Mouse (Mus musculus) neural tube, embryonic 15.5 days (tissue): Measurements from ENCODE around the gene Hoxb7. TPM values are rescaled to one million over a fixed set of nuclear protein-coding genes. Genes with fewer than 3 reads are reported as not detected.
A peak's percentile ranks its signal among the peaks of the same experiment; 100 is the strongest.

ENCODE experiments used
- ATAC-seq: fragments of 200-750 bp; cut with Nextera tagmentation; 2 replicates; pipeline ENCODE4 v1.8.0; 2017; ENCODE audit warnings: mild to moderate bottlenecking, moderate TSS enrichment, moderate library complexity; ENCODE audit not compliant: low FRiP score
- H3K27ac ChIP-seq: fragments of 300-500 bp; sonication (generic); replicated peaks from 2 replicates; pipeline ENCODE4 v1.5.1; 2015; ENCODE audit warnings: mild to moderate bottlenecking, inconsistent platforms
- H3K27me3 ChIP-seq: fragments of 300-500 bp; sonication (generic); replicated peaks from 2 replicates; pipeline ENCODE4 v1.6.1; 2015; ENCODE audit warnings: inconsistent platforms
- H3K36me3 ChIP-seq: fragments of 300-500 bp; sonication (generic); 2 replicates; pipeline ENCODE4 v1.6.1; 2015; ENCODE audit warnings: inconsistent platforms
- H3K4me1 ChIP-seq: fragments of 300-500 bp; sonication (generic); 2 replicates; pipeline ENCODE4 v1.6.1; 2015; ENCODE audit warnings: inconsistent platforms
- H3K4me2 ChIP-seq: fragments of 300-500 bp; sonication (generic); 2 replicates; pipeline ENCODE4 v1.6.1; 2015; ENCODE audit warnings: inconsistent platforms, mild to moderate bottlenecking, moderate library complexity
- H3K4me3 ChIP-seq: fragments of 300-500 bp; sonication (generic); replicated peaks from 2 replicates; pipeline ENCODE4 v1.5.1; 2015; ENCODE audit warnings: mild to moderate bottlenecking, inconsistent platforms
- H3K9ac ChIP-seq: fragments of 300-500 bp; sonication (generic); replicated peaks from 2 replicates; pipeline ENCODE4 v1.6.1; 2015; ENCODE audit warnings: mild to moderate bottlenecking, inconsistent platforms
- H3K9me3 ChIP-seq: fragments of 300-500 bp; sonication (generic); replicated peaks from 2 replicates; pipeline ENCODE4 v1.6.1; 2016; ENCODE audit warnings: inconsistent platforms
- WGBS: fragments of 180-500 bp; shearing (Covaris S2); methylation state at CpG from one replicate; pipeline ENCODE4 v1.1.7; 2015; ENCODE audit warnings: mixed read lengths; 5-methylcytosine and 5-hydroxymethylcytosine counted together
- polyA plus RNA-seq: library from polyadenylated mRNA; unstranded; fragments of >200 nt; fragmentation: Nextera tagmentation; extraction: Ambion mirVana; gene quantifications from 2 replicates; pipeline ENCODE4 v1.2.1, GENCODE M21; 2015

Gene Hoxb7
- polyA plus RNA-seq, 1 experiment from 2014 or later = 115 TPM

- Histone ChIP-seq H3K9ac (peak within 1 kb of the TSS; percentile 96), H3K27ac (peak within 1 kb of the TSS; percentile 99), H3K4me3 (peak within 1 kb of the TSS; percentile 59), H3K9me3 (no peaks in the 10 kb centered on the region), H3K4me1 (peaks cover 84% of the 10 kb centered on the region), H3K27me3 (no peaks in the 10 kb centered on the region), H3K4me2 (peak within 1 kb of the TSS; percentile 87), H3K36me3 (no peaks in the 10 kb centered on the region)
- ATAC-seq = peak; percentile 79
- WGBS = under 1% methylated on average over 39 of the region's 40 CpGs
These were observed 15.4 kb upstream of the Hoxb7 start, which contains the start of gene Hoxb9 for GRCm38 (mm10) chr11:96270996-96271540. TSS of gene Hoxb9 (plus strand) at chr11:96271457.

GRCm38 (mm10) chr11:96271541-96272011 is 14.8 kb upstream of the Hoxb7 start:
- Histone ChIP-seq H3K36me3 (no peaks in the 10 kb centered on the region), H3K4me2 (peak overlapping the region; percentile 87), H3K4me3 (peak overlapping the region; percentile 59), H3K4me1 (peaks cover 84% of the 10 kb centered on the region), H3K27me3 (no peaks in the 10 kb centered on the region), H3K9ac (peak overlapping the region; percentile 96), H3K27ac (peak overlapping the region; percentile 99), H3K9me3 (no peaks in the 10 kb centered on the region)
- peak; percentile 18 for ATAC-seq
- WGBS = under 1% methylated on average over 52 of the region's 52 CpGs

- H3K9ac ChIP-seq = peak overlapping the region; percentile 96
- no peaks in the 10 kb centered on the region for H3K36me3 ChIP-seq
- peak overlapping the region; percentile 87 for H3K4me2 ChIP-seq
- H3K9me3 ChIP-seq = no peaks in the 10 kb centered on the region
- WGBS = under 1% methylated on average over 58 of the region's 58 CpGs
- H3K4me1 ChIP-seq = peaks cover 87% of the 10 kb centered on the region
- peak; percentile 53 for ATAC-seq
- H3K27ac ChIP-seq = peak overlapping the region; percentile 99
- H3K27me3 ChIP-seq = no peaks in the 10 kb centered on the region
- H3K4me3 ChIP-seq = peak overlapping the region; percentile 59
These were observed 14.2 kb upstream of the Hoxb7 start for GRCm38 (mm10) chr11:96272024-96272921.

- peak overlapping the region; percentile 99 for H3K27ac ChIP-seq
- H3K27me3 ChIP-seq = no peaks in the 10 kb centered on the region
- WGBS = 23% methylated on average over 10 of the region's 10 CpGs
- no peaks in the 10 kb centered on the region for H3K36me3 ChIP-seq
- peaks cover 96% of the 10 kb centered on the region for H3K4me1 ChIP-seq
- H3K4me3 ChIP-seq = peak overlapping the region; percentile 59
- H3K9ac ChIP-seq = peak overlapping the region; percentile 96
- H3K4me2 ChIP-seq = peak overlapping the region; percentile 87
- no peak for ATAC-seq
- H3K9me3 ChIP-seq = no peaks in the 10 kb centered on the region
These were observed 12.0 kb upstream of the Hoxb7 start for GRCm38 (mm10) chr11:96274428-96274827.

- peak overlapping the region; percentile 87 for H3K4me2 ChIP-seq
- H3K4me3 ChIP-seq = peak overlapping the region; percentile 59
- H3K4me1 ChIP-seq = peaks cover 94% of the 10 kb centered on the region
- H3K9me3 ChIP-seq = no peaks in the 10 kb centered on the region
- H3K27ac ChIP-seq = peak overlapping the region; percentile 99
- H3K27me3 ChIP-seq = no peaks in the 10 kb centered on the region
- 10% methylated on average over 4 of the region's 4 CpGs for WGBS
- H3K9ac ChIP-seq = peak overlapping the region; percentile 96
- ATAC-seq = no peak
- no peaks in the 10 kb centered on the region for H3K36me3 ChIP-seq
These were observed 10.5 kb upstream of the Hoxb7 start for GRCm38 (mm10) chr11:96275896-96276295.

GRCm38 (mm10) chr11:96277151-96278044 is 9.0 kb upstream of the Hoxb7 start:
- Histone ChIP-seq H3K4me3 (peak overlapping the region; percentile 29), H3K4me1 (peaks cover 89% of the 10 kb centered on the region), H3K9ac (peak overlapping the region; percentile 59), H3K27me3 (no peaks in the 10 kb centered on the region), H3K4me2 (peak overlapping the region; percentile 87), H3K36me3 (no peaks in the 10 kb centered on the region), H3K27ac (peak overlapping the region; percentile 99), H3K9me3 (no peaks in the 10 kb centered on the region)
- no peak for ATAC-seq
- WGBS = 2% methylated on average over 35 of the region's 35 CpGs

- H3K4me1 ChIP-seq = peaks cover 80% of the 10 kb centered on the region
- no peaks in the 10 kb centered on the region for H3K36me3 ChIP-seq
- peak overlapping the region; percentile 59 for H3K9ac ChIP-seq
- peak overlapping the region; percentile 87 for H3K4me2 ChIP-seq
- ATAC-seq = no peak
- no peaks in the 10 kb centered on the region for H3K9me3 ChIP-seq
- H3K27me3 ChIP-seq = no peaks in the 10 kb centered on the region
- H3K27ac ChIP-seq = peak overlapping the region; percentile 99
- peak overlapping the region; percentile 29 for H3K4me3 ChIP-seq
- WGBS = 4% methylated on average over 14 of the region's 14 CpGs
These were observed 8.1 kb upstream of the Hoxb7 start for GRCm38 (mm10) chr11:96278324-96278723.

GRCm38 (mm10) chr11:96278773-96279172 is 7.7 kb upstream of the Hoxb7 start:
- Histone ChIP-seq H3K4me3 (peak overlapping the region; percentile 60), H3K4me1 (peaks cover 75% of the 10 kb centered on the region), H3K36me3 (no peaks in the 10 kb centered on the region), H3K9me3 (no peaks in the 10 kb centered on the region), H3K27me3 (no peaks in the 10 kb centered on the region), H3K9ac (peak overlapping the region; percentile 83), H3K4me2 (peak overlapping the region; percentile 87), H3K27ac (peak overlapping the region; percentile 99)
- under 1% methylated on average over 9 of the region's 9 CpGs for WGBS
- ATAC-seq = peak; percentile 63; the same call in 1 of the 2 replicates

GRCm38 (mm10) chr11:96279421-96280233 is 6.8 kb upstream of the Hoxb7 start:
- peak overlapping the region; percentile 83 for H3K9ac ChIP-seq
- no peaks in the 10 kb centered on the region for H3K27me3 ChIP-seq
- 1% methylated on average over 31 of the region's 31 CpGs for WGBS
- H3K4me1 ChIP-seq = peaks cover 67% of the 10 kb centered on the region
- H3K4me2 ChIP-seq = peak overlapping the region; percentile 87
- no peaks in the 10 kb centered on the region for H3K36me3 ChIP-seq
- H3K27ac ChIP-seq = peak overlapping the region; percentile 99
- ATAC-seq = no peak
- H3K9me3 ChIP-seq = no peaks in the 10 kb centered on the region
- peak overlapping the region; percentile 60 for H3K4me3 ChIP-seq

GRCm38 (mm10) chr11:96280399-96281378 is 5.7 kb upstream of the Hoxb7 start:
- Histone ChIP-seq H3K4me2 (peak overlapping the region; percentile 87), H3K9me3 (no peaks in the 10 kb centered on the region), H3K36me3 (no peaks in the 10 kb centered on the region), H3K9ac (peak overlapping the region; percentile 83), H3K27ac (peak overlapping the region; percentile 99), H3K4me1 (peaks cover 56% of the 10 kb centered on the region), H3K27me3 (no peaks in the 10 kb centered on the region), H3K4me3 (peak overlapping the region; percentile 60)
- WGBS = 17% methylated on average over 8 of the region's 8 CpGs
- ATAC-seq = no peak
